Mouse (Mus musculus) lung, embryonic 15.5 days (tissue): Measurements from ENCODE around the gene Raph1. TPM values are rescaled to one million over a fixed set of nuclear protein-coding genes. Genes with fewer than 3 reads are reported as not detected.

Source experiments
- ATAC-seq: fragments of 200-750 bp; cut with Nextera tagmentation; 2 replicates; pipeline ENCODE4 v1.8.0; 2017; ENCODE audit warnings: moderate number of reproducible peaks, borderline replicate concordance; ENCODE audit not compliant: low FRiP score, low TSS enrichment; ENCODE audit errors: extremely low read depth
- H3K27ac ChIP-seq: fragments of 300-500 bp; sonication (generic); 2 replicates; pipeline ENCODE4 v1.5.1; 2015; ENCODE audit warnings: moderate library complexity, mild to moderate bottlenecking, inconsistent platforms
- H3K27me3 ChIP-seq: fragments of 300-500 bp; sonication (generic); 2 replicates; pipeline ENCODE4 v1.6.1; 2015; ENCODE audit warnings: inconsistent platforms
- H3K36me3 ChIP-seq: fragments of 300-500 bp; sonication (generic); 2 replicates; pipeline ENCODE4 v1.6.1; 2015; ENCODE audit warnings: inconsistent platforms
- H3K4me1 ChIP-seq: fragments of 300-500 bp; sonication (generic); 2 replicates; pipeline ENCODE4 v1.6.1; 2015; ENCODE audit warnings: inconsistent platforms
- H3K4me2 ChIP-seq: fragments of 300-500 bp; sonication (generic); 2 replicates; pipeline ENCODE4 v1.6.1; 2015; ENCODE audit warnings: inconsistent platforms, mild to moderate bottlenecking, moderate library complexity
- H3K4me3 ChIP-seq: fragments of 300-500 bp; sonication (generic); 2 replicates; pipeline ENCODE4 v1.5.1; 2015; ENCODE audit warnings: mild to moderate bottlenecking, inconsistent platforms
- H3K9ac ChIP-seq: fragments of 300-500 bp; sonication (generic); 2 replicates; pipeline ENCODE4 v1.6.1; 2015; ENCODE audit warnings: inconsistent platforms
- H3K9me3 ChIP-seq: fragments of 300-500 bp; sonication (generic); 2 replicates; pipeline ENCODE4 v1.6.1; 2016; ENCODE audit warnings: inconsistent platforms
- WGBS: fragments of 180-500 bp; shearing (Covaris S2); methylation state at CpG from one replicate; pipeline ENCODE4 v1.1.7; 2015; 5-methylcytosine and 5-hydroxymethylcytosine counted together
- polyA plus RNA-seq: library from polyadenylated mRNA; unstranded; fragments of >200 nt; fragmentation: Nextera tagmentation; extraction: Ambion mirVana; gene quantifications from 2 replicates; pipeline ENCODE4 v1.2.1, GENCODE M21; 2015

The Raph1 gene
- polyA plus RNA-seq, 1 experiment from 2014 or later: 42.4 TPM

GRCm38 (mm10) chr1:60564691-60565090, 2.2 kb downstream of the Raph1 start:
- Histone ChIP-seq H3K4me3 (peak overlapping the region; percentile 98; the same call in 1 of the 2 replicates), H3K36me3 (peaks cover 16% of the 10 kb centered on the region), H3K27me3 (no peaks in the 10 kb centered on the region), H3K4me1 (peaks cover 3% of the 10 kb centered on the region; the same call in 1 of the 2 replicates), H3K27ac (no peak overlapping the region), H3K9ac (no peak overlapping the region), H3K4me2 (peak overlapping the region; percentile 66), H3K9me3 (no peaks in the 10 kb centered on the region)
- ATAC-seq: no peak
- WGBS: 80% methylated on average over 5 of the region's 5 CpGs

DNA sequence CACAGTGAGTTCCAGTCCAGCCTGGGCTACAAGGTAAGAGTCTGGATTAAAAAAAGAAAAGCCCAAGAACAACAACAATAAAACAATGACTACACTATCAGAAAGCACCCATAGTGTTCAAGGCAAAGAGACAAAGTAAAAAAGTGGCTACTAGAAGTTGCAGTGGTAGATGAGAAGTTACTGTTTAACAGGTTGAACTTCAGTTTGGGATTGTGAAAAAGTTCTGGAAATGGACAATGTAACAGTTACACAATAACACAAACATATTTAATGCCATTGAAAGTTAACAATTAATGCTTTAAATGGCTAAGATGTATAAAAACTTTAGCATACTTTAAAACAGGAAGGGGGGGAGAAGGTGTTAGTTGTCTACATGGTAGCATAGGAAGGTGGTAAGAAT, 3.9 kb downstream of the Raph1 start:
- H3K27me3 ChIP-seq: no peaks in the 10 kb centered on the region
- peaks cover 16% of the 10 kb centered on the region for H3K36me3 ChIP-seq
- no peak overlapping the region for H3K4me2 ChIP-seq
- H3K9ac ChIP-seq: no peak overlapping the region
- H3K4me1 ChIP-seq: peaks cover 3% of the 10 kb centered on the region; the same call in 1 of the 2 replicates
- no peaks in the 10 kb centered on the region for H3K9me3 ChIP-seq
- ATAC-seq: no peak
- H3K27ac ChIP-seq: no peak overlapping the region
- H3K4me3 ChIP-seq: no peak overlapping the region

DNA sequence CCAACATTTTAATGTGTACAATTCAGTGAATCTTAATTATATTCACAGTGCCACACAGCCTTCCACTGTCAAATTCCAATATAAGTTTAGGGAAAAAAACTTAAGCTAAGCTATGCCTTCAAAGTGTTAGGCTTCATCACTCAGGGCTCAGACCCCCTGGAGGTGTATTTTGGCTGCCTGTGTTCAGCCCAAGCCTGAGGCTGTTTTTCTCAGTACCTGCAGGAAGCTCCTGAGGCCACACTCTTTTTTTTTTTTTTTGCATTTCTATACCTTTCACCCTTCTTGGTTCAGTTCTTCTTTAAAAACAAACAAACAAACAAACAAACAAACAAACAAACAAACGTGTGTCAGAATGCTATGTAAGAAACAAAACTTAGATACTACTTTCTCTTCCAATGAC, 23.2 kb downstream of the Raph1 start:
- WGBS: 24% methylated on average over 1 of the region's 1 CpGs
- no peak for ATAC-seq
- no peak overlapping the region for H3K4me3 ChIP-seq
- H3K4me2 ChIP-seq: no peak overlapping the region
- no peak overlapping the region for H3K27ac ChIP-seq
- H3K9me3 ChIP-seq: peaks cover 6% of the 10 kb centered on the region; the same call in 1 of the 2 replicates
- no peaks in the 10 kb centered on the region for H3K4me1 ChIP-seq
- no peak overlapping the region for H3K9ac ChIP-seq
- H3K27me3 ChIP-seq: no peaks in the 10 kb centered on the region
- H3K36me3 ChIP-seq: peaks cover 12% of the 10 kb centered on the region; the same call in 1 of the 2 replicates

GRCm38 (mm10) chr1:60539272-60539671, 27.6 kb downstream of the Raph1 start:
- Histone ChIP-seq H3K4me3 (no peak overlapping the region), H3K27ac (no peak overlapping the region), H3K4me1 (no peaks in the 10 kb centered on the region), H3K4me2 (no peak overlapping the region), H3K36me3 (no peaks in the 10 kb centered on the region), H3K9ac (no peak overlapping the region), H3K27me3 (no peaks in the 10 kb centered on the region), H3K9me3 (no peaks in the 10 kb centered on the region)
- 70% methylated on average over 3 of the region's 3 CpGs for WGBS
- no peak for ATAC-seq

DNA sequence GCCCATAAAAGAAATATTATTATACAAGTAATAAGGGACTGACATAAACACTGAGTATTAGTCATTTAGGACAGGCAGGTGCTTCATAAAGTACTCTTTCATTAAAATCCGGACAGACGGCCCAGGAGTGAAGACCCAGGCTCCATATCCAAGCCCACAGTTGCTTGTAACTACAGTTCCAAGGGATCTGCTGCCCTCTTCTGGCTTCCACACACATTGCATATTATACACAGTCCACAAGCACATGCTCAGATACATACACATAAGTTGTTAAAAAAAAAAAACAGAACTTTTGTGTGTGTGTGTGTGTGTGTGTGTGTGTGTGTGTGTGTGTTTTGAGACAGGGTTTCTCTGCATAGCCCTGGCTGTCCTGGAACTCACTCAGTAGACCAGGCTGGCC, 32.0 kb downstream of the Raph1 start:
- no peak for ATAC-seq
- Histone ChIP-seq H3K9ac (no peak overlapping the region), H3K4me3 (no peak overlapping the region), H3K4me2 (no peak overlapping the region), H3K4me1 (no peaks in the 10 kb centered on the region), H3K36me3 (peaks cover 9% of the 10 kb centered on the region), H3K27me3 (no peaks in the 10 kb centered on the region), H3K27ac (no peak overlapping the region), H3K9me3 (no peaks in the 10 kb centered on the region)
- WGBS: 90% methylated on average over 2 of the region's 2 CpGs

GRCm38 (mm10) chr1:60530636-60531035, 36.3 kb downstream of the Raph1 start:
- Histone ChIP-seq H3K27me3 (no peaks in the 10 kb centered on the region), H3K9ac (no peak overlapping the region), H3K9me3 (no peaks in the 10 kb centered on the region), H3K4me3 (no peak overlapping the region), H3K36me3 (peaks cover 24% of the 10 kb centered on the region), H3K4me2 (no peak overlapping the region), H3K27ac (no peak overlapping the region), H3K4me1 (no peaks in the 10 kb centered on the region)
- no peak for ATAC-seq
- 82% methylated on average over 2 of the region's 2 CpGs for WGBS

GRCm38 (mm10) chr1:60530107-60530506, 36.8 kb downstream of the Raph1 start:
- H3K9ac ChIP-seq: no peak overlapping the region
- no peaks in the 10 kb centered on the region for H3K9me3 ChIP-seq
- ATAC-seq: no peak
- H3K27ac ChIP-seq: no peak overlapping the region
- WGBS: 90% methylated on average over 6 of the region's 6 CpGs
- no peak overlapping the region for H3K4me3 ChIP-seq
- no peaks in the 10 kb centered on the region for H3K4me1 ChIP-seq
- H3K27me3 ChIP-seq: no peaks in the 10 kb centered on the region
- peaks cover 28% of the 10 kb centered on the region for H3K36me3 ChIP-seq
- no peak overlapping the region for H3K4me2 ChIP-seq

- no peaks in the 10 kb centered on the region for H3K27me3 ChIP-seq
- no peaks in the 10 kb centered on the region for H3K4me1 ChIP-seq
- no peak overlapping the region for H3K4me2 ChIP-seq
- no peak overlapping the region for H3K27ac ChIP-seq
- H3K9ac ChIP-seq: no peak overlapping the region
- WGBS: 72% methylated on average over 2 of the region's 2 CpGs
- H3K9me3 ChIP-seq: no peaks in the 10 kb centered on the region
- ATAC-seq: no peak
- no peak overlapping the region for H3K4me3 ChIP-seq
- peaks cover 17% of the 10 kb centered on the region; the same call in 1 of the 2 replicates for H3K36me3 ChIP-seq
Observed at GRCm38 (mm10) chr1:60510584-60510983, 56.3 kb downstream of the Raph1 start.

GRCm38 (mm10) chr1:60503456-60503855, 63.4 kb downstream of the Raph1 start:
- H3K4me3 ChIP-seq: no peak overlapping the region
- H3K9me3 ChIP-seq: no peaks in the 10 kb centered on the region
- WGBS: 69% methylated on average over 5 of the region's 5 CpGs
- H3K4me2 ChIP-seq: no peak overlapping the region
- no peak for ATAC-seq
- no peaks in the 10 kb centered on the region for H3K27me3 ChIP-seq
- H3K27ac ChIP-seq: no peak overlapping the region
- H3K36me3 ChIP-seq: peaks cover 31% of the 10 kb centered on the region
- no peak overlapping the region for H3K9ac ChIP-seq
- H3K4me1 ChIP-seq: no peaks in the 10 kb centered on the region

DNA sequence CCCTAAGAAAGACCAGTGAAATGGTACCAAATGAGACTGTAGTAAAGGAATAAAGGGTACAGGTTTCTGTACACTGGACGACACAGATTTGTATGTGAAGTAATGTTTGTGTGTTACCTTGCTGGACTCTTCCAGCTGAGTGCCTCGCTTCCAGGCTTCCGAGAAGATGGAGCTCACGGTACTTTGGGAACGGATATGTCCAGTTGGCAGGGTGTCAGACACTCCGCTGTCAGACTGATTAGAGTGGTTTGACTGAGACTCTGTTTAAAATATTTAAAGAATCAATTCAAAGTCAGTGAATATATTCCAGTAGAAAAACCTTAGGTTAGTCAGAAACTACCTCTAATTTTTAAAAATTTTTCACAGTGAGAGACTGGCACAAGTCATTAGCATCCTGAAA, 73.5 kb downstream of the Raph1 start:
- ATAC-seq: no peak
- H3K4me1 ChIP-seq: no peaks in the 10 kb centered on the region
- no peak overlapping the region for H3K4me2 ChIP-seq
- no peaks in the 10 kb centered on the region for H3K27me3 ChIP-seq
- no peaks in the 10 kb centered on the region for H3K9me3 ChIP-seq
- H3K36me3 ChIP-seq: peaks cover 43% of the 10 kb centered on the region
- H3K27ac ChIP-seq: no peak overlapping the region
- H3K4me3 ChIP-seq: no peak overlapping the region
- WGBS: 72% methylated on average over 6 of the region's 6 CpGs
- no peak overlapping the region for H3K9ac ChIP-seq

DNA sequence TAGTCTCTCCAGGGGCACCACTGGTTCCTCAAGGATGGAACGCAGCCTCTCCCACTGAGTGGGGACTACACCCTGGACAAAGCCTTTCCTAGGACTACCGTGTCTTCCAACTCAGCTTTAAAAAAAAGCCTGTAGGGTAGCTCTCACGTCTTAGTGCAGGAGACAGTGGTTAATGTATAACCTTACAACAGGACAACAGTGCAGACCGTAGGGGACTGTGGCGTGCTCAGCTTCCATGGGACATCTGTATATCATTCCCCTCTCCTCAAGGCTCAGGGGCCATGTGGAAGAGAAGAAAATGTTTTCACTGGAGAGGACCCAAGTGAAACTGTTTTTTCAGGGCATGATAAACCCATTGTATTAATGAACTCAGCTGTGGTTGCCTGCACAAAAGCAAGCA, 74.5 kb downstream of the Raph1 start:
- 74% methylated on average over 5 of the region's 5 CpGs for WGBS
- no peak for ATAC-seq
- Histone ChIP-seq H3K27me3 (no peaks in the 10 kb centered on the region), H3K36me3 (peaks cover 42% of the 10 kb centered on the region), H3K9me3 (no peaks in the 10 kb centered on the region), H3K4me2 (no peak overlapping the region), H3K4me3 (no peak overlapping the region), H3K27ac (no peak overlapping the region), H3K4me1 (no peaks in the 10 kb centered on the region), H3K9ac (no peak overlapping the region)

- no peaks in the 10 kb centered on the region for H3K9me3 ChIP-seq
- H3K27me3 ChIP-seq: no peaks in the 10 kb centered on the region
- 81% methylated on average over 4 of the region's 4 CpGs for WGBS
- ATAC-seq: no peak
- H3K36me3 ChIP-seq: peaks cover 40% of the 10 kb centered on the region
- H3K27ac ChIP-seq: no peak overlapping the region
- H3K9ac ChIP-seq: no peak overlapping the region
- no peak overlapping the region for H3K4me2 ChIP-seq
- H3K4me3 ChIP-seq: no peak overlapping the region
- H3K4me1 ChIP-seq: no peaks in the 10 kb centered on the region
Observed at GRCm38 (mm10) chr1:60490510-60490909, 76.4 kb downstream of the Raph1 start.

- Histone ChIP-seq H3K4me2 (no peak overlapping the region), H3K9me3 (no peaks in the 10 kb centered on the region), H3K4me3 (no peak overlapping the region), H3K27me3 (no peaks in the 10 kb centered on the region), H3K4me1 (no peaks in the 10 kb centered on the region), H3K27ac (no peak overlapping the region), H3K36me3 (peaks cover 40% of the 10 kb centered on the region), H3K9ac (no peak overlapping the region)
- WGBS: 85% methylated on average over 2 of the region's 2 CpGs
- ATAC-seq: no peak
Observed at GRCm38 (mm10) chr1:60489660-60490059, 77.2 kb downstream of the Raph1 start.
